Mouse (Mus musculus) CH12.LX (cell line): Measurements from ENCODE around the gene Gm10563. TPM values are rescaled to one million over a fixed set of nuclear protein-coding genes. Genes with fewer than 3 reads are reported as not detected.
A peak's percentile ranks its signal among the peaks of the same experiment; 100 is the strongest.

Experiments used
- DNase-seq: peaks from one replicate; pipeline ENCODE4 v3.0.0-alpha.2; 2013; ENCODE audit errors: extremely low read depth
- H3K27ac ChIP-seq: 2 replicates; pipeline ENCODE4 v1.5.1; 2012; ENCODE audit warnings: low read depth, mild to moderate bottlenecking, control low read depth, moderate library complexity; ENCODE audit not compliant: insufficient read depth
- H3K27me3 ChIP-seq: replicated peaks from 2 replicates; pipeline ENCODE3; 2012; ENCODE audit warnings: inconsistent platforms
- H3K36me3 ChIP-seq, 2 experiments: replicated peaks in 1 of 2; 2 replicates each; pipeline versions ENCODE3 to v1.6.1; 2012; ENCODE audit warnings: inconsistent platforms in 1 of 2, low read length in 1 of 2, mild to moderate bottlenecking in 1 of 2, mixed read lengths in 1 of 2, moderate library complexity in 1 of 2; ENCODE audit not compliant: control insufficient read depth in 1 of 2, insufficient read depth in 1 of 2
- H3K4me1 ChIP-seq, 2 experiments: 2 replicates each; pipeline ENCODE4 v1.6.1; 2012; ENCODE audit warnings: inconsistent platforms in 1 of 2, moderate library complexity in 1 of 2; ENCODE audit not compliant: insufficient read depth in 2 of 2, control insufficient read depth in 1 of 2
- H3K4me2 ChIP-seq: 2 replicates; pipeline ENCODE4 v1.6.1; 2012; ENCODE audit warnings: low read depth, mild to moderate bottlenecking, control low read depth; ENCODE audit not compliant: poor library complexity, insufficient read depth, severe bottlenecking
- H3K4me3 ChIP-seq, 3 experiments: fragments of 150-350 bp in 1 of 3; sonication (generic) in 1 of 3; replicated peaks in 1 of 3; 2 replicates each; pipeline versions ENCODE3 to v1.5.1; 2011 to 2012; ENCODE audit warnings: low read depth in 2 of 3, low read length in 2 of 3, mild to moderate bottlenecking in 2 of 3, moderate library complexity in 2 of 3, control low read depth in 1 of 3, improper control_type of control experiment in 1 of 3, inconsistent platforms in 1 of 3, mixed read lengths in 1 of 3; ENCODE audit not compliant: poor library complexity in 1 of 3
- H3K79me2 ChIP-seq: replicated peaks from 2 replicates; pipeline ENCODE4 v1.6.1; 2012; ENCODE audit warnings: mild to moderate bottlenecking, moderate library complexity; ENCODE audit not compliant: control insufficient read depth, poor library complexity, insufficient read depth, severe bottlenecking; ENCODE audit errors: extremely low read depth
- H3K9ac ChIP-seq: 2 replicates; pipeline ENCODE4 v1.6.1; 2012; ENCODE audit warnings: low read depth, mild to moderate bottlenecking, control low read depth, moderate library complexity; ENCODE audit not compliant: insufficient read depth
- H3K9me3 ChIP-seq: replicated peaks from 2 replicates; pipeline ENCODE3; 2012; ENCODE audit warnings: low read length, inconsistent platforms, mixed read lengths
- BHLHE40 ChIP-seq: IDR thresholded peaks from 2 replicates; pipeline ENCODE4 v1.6.1; 2011; ENCODE audit warnings: mild to moderate bottlenecking, low read depth, low read length, improper control_type of control experiment
- CHD1 ChIP-seq: IDR thresholded peaks from 2 replicates; pipeline ENCODE4 v1.6.1; 2012; ENCODE audit warnings: low read depth, low read length, improper control_type of control experiment, inconsistent platforms
- CHD2 ChIP-seq: IDR thresholded peaks from 2 replicates; pipeline ENCODE4 v1.6.1; 2011; ENCODE audit warnings: low read length, improper control_type of control experiment
- CTCF ChIP-seq, 2 experiments: IDR thresholded peaks in 1 of 2; conservative IDR thresholded peaks in 1 of 2; 2 replicates each; pipeline ENCODE4 v1.5.1; 2011 to 2012; ENCODE audit warnings: low read depth in 2 of 2, low read length in 2 of 2, improper control_type of control experiment in 1 of 2, inconsistent platforms in 1 of 2, mild to moderate bottlenecking in 1 of 2, moderate library complexity in 1 of 2
- ELF1 ChIP-seq: IDR thresholded peaks from 2 replicates; pipeline ENCODE4 v1.6.1; 2014; ENCODE audit warnings: low read depth, mild to moderate bottlenecking, inconsistent platforms, low read length, improper control_type of control experiment
- EP300 ChIP-seq: IDR thresholded peaks from 2 replicates; pipeline ENCODE4 v1.6.1; 2011; ENCODE audit warnings: low read length, improper control_type of control experiment
- HCFC1 ChIP-seq: IDR thresholded peaks from 2 replicates; pipeline ENCODE4 v1.6.1; 2012; ENCODE audit warnings: low read depth, mild to moderate bottlenecking, inconsistent platforms, low read length, improper control_type of control experiment
- IRF4 ChIP-seq: IDR thresholded peaks from 2 replicates; pipeline ENCODE4 v1.6.1; 2014; ENCODE audit warnings: low read depth, mild to moderate bottlenecking, inconsistent platforms, low read length, improper control_type of control experiment
- JUN ChIP-seq: IDR thresholded peaks from 2 replicates; pipeline ENCODE4 v1.6.1; 2011; ENCODE audit warnings: low read depth, mild to moderate bottlenecking, low read length, improper control_type of control experiment, moderate library complexity; ENCODE audit not compliant: insufficient read depth
- JUND ChIP-seq: conservative IDR thresholded peaks from 2 replicates; pipeline ENCODE4 v1.6.1; 2011; ENCODE audit warnings: low read depth, low read length, improper control_type of control experiment
- KAT2A ChIP-seq: IDR thresholded peaks from 2 replicates; pipeline ENCODE4 v1.6.1; 2012; ENCODE audit warnings: low read length, improper control_type of control experiment, inconsistent platforms; ENCODE audit not compliant: insufficient replicate concordance
- MAX ChIP-seq: IDR thresholded peaks from 2 replicates; pipeline ENCODE4 v1.6.1; 2011; ENCODE audit warnings: low read length, improper control_type of control experiment
- MAZ ChIP-seq: IDR thresholded peaks from 2 replicates; pipeline ENCODE4 v1.6.1; 2012; ENCODE audit warnings: low read depth, mild to moderate bottlenecking, inconsistent platforms, low read length, improper control_type of control experiment, moderate library complexity
- MXI1 ChIP-seq: IDR thresholded peaks from 2 replicates; pipeline ENCODE4 v1.6.1; 2011; ENCODE audit warnings: mild to moderate bottlenecking, low read depth, low read length, improper control_type of control experiment
- MYC ChIP-seq: IDR thresholded peaks from 2 replicates; pipeline ENCODE4 v1.6.1; 2011; ENCODE audit warnings: low read depth, mild to moderate bottlenecking, improper control_type of control experiment, low read length
- NRF1 ChIP-seq: IDR thresholded peaks from 2 replicates; pipeline ENCODE4 v1.6.1; 2014; ENCODE audit warnings: low read depth, mild to moderate bottlenecking, inconsistent platforms, low read length, improper control_type of control experiment, moderate library complexity
- PAX5 ChIP-seq: IDR thresholded peaks from 2 replicates; pipeline ENCODE4 v1.6.1; 2012; ENCODE audit warnings: low read length, inconsistent platforms, mixed read lengths
- RAD21 ChIP-seq: IDR thresholded peaks from 2 replicates; pipeline ENCODE4 v1.6.1; 2011; ENCODE audit warnings: low read depth, mild to moderate bottlenecking, low read length, improper control_type of control experiment, moderate library complexity
- RCOR1 ChIP-seq: conservative IDR thresholded peaks from 2 replicates; pipeline ENCODE4 v1.6.1; 2012; ENCODE audit warnings: low read depth, mild to moderate bottlenecking, inconsistent platforms, low read length, improper control_type of control experiment
- SIN3A ChIP-seq: IDR thresholded peaks from 2 replicates; pipeline ENCODE4 v1.6.1; 2012; ENCODE audit warnings: low read length, improper control_type of control experiment, inconsistent platforms
- SMC3 ChIP-seq: IDR thresholded peaks from 2 replicates; pipeline ENCODE4 v1.6.1; 2011; ENCODE audit warnings: low read depth, low read length, improper control_type of control experiment
- TBP ChIP-seq: conservative IDR thresholded peaks from 2 replicates; pipeline ENCODE4 v1.6.1; 2011; ENCODE audit warnings: low read depth, low read length, improper control_type of control experiment
- UBTF ChIP-seq: IDR thresholded peaks from 2 replicates; pipeline ENCODE4 v1.6.1; 2012; ENCODE audit warnings: low read depth, mild to moderate bottlenecking, inconsistent platforms, low read length, improper control_type of control experiment, moderate library complexity
- ZC3H11A ChIP-seq: IDR thresholded peaks from 2 replicates; pipeline ENCODE4 v1.6.1; 2012; ENCODE audit warnings: low read depth, mild to moderate bottlenecking, inconsistent platforms, low read length, improper control_type of control experiment
- ZMIZ1 ChIP-seq: IDR thresholded peaks from 2 replicates; pipeline ENCODE4 v1.6.1; 2012; ENCODE audit warnings: low read depth, mild to moderate bottlenecking, inconsistent platforms, low read length, improper control_type of control experiment
- ZNF384 ChIP-seq: IDR thresholded peaks from 2 replicates; pipeline ENCODE4 v1.6.1; 2012; ENCODE audit warnings: low read depth, low read length, improper control_type of control experiment, inconsistent platforms
- dilution Hi-C: fragments of 300-500 bp; cut with MboI; formaldehyde crosslinking; loops from 2 replicates; pipeline ENCODE4 v1.14.3; 2020; ENCODE audit warnings: low sequenced_read_pairs; ENCODE audit not compliant: extremely low pct_unique_long_range_greater_than_20kb, extremely low pct_ligation_motif_present
- in situ Hi-C: fragments of 300-500 bp; cut with MboI; formaldehyde crosslinking; loops from 3 replicates; pipeline ENCODE4 v1.14.3; 2019; ENCODE audit warnings: low sequenced_read_pairs, low pct_ligation_motif_present, low pct_unique_long_range_greater_than_20kb, mixed read lengths
- polyA plus RNA-seq: library from polyadenylated mRNA; unstranded; fragments of >175 nt; gene quantifications from 2 replicates; pipeline ENCODE4 v1.2.1, GENCODE M21; 2012; ENCODE audit warnings: low read depth; ENCODE audit not compliant: insufficient read length
- total RNA-seq, 2 experiments: library from RNA; depleted of rRNA; stranded (reverse); fragments of 300-350 nt in 1 of 2; fragments of >200 nt in 1 of 2; gene quantifications; 2 replicates each; pipeline ENCODE4 v1.2.3; 2012 to 2014

The Gm10563 gene
- total and polyA plus RNA-seq, 3 experiments = not detected

- in situ Hi-C loops = loop anchor here (5.0 to 10.0 kb wide), 2 partner anchors 54 to 86 kb away; no protein-coding TSS in a partner anchor
- DNase-seq = no peak
- Histone ChIP-seq H3K4me2 (no peak overlapping the region), H3K9me3 (no peaks in the 10 kb centered on the region), H3K4me3 (no peak overlapping the region), H3K36me3 (peaks cover 0 to 47% of the 10 kb centered on the region in 2 experiments), H3K4me1 (peaks cover 13 to 74% of the 10 kb centered on the region in 2 experiments), H3K27ac (no peak overlapping the region), H3K79me2 (peaks cover 93% of the 10 kb centered on the region), H3K9ac (no peak overlapping the region), H3K27me3 (no peaks in the 10 kb centered on the region)
- dilution Hi-C loops = no loop called here
- TF ChIP-seq ZMIZ1 (no peak), RAD21 (no peak), MXI1 (no peak), CHD2 (no peak), KAT2A (no peak), ZC3H11A (no peak), CHD1 (no peak)
These were observed 76.4 kb downstream of the Gm10563 start for GRCm38 (mm10) chr4:155568632-155569370.

- no peak overlapping the region for H3K27ac ChIP-seq
These were observed 77.0 kb downstream of the Gm10563 start for GRCm38 (mm10) chr4:155568170-155568569.

More at GRCm38 (mm10) chr4:155568170-155568569, 77.0 kb downstream of the Gm10563 start:
- dilution Hi-C loops = no loop called here
- Histone ChIP-seq H3K79me2 (peaks cover 87% of the 10 kb centered on the region), H3K9me3 (no peaks in the 10 kb centered on the region), H3K4me3 (no peak overlapping the region), H3K27me3 (no peaks in the 10 kb centered on the region), H3K4me1 (peaks cover 13 to 68% of the 10 kb centered on the region in 2 experiments), H3K9ac (no peak overlapping the region), H3K4me2 (0 out of 2 replicates have a peak overlapping the region, but pooled peaks have one; percentile 24), H3K36me3 (peaks cover 0 to 41% of the 10 kb centered on the region in 2 experiments)
- no peak for TF ChIP-seq MAX
- peak; percentile 53; the same call in 1 of the 2 replicates for TF ChIP-seq ELF1
- TF ChIP-seq ZMIZ1 = no peak
- TF ChIP-seq EP300 = peak; percentile 28; the same call in 1 of the 2 replicates
- TF ChIP-seq CHD1 = no peak
- no peak for TF ChIP-seq CHD2
- TF ChIP-seq RAD21 = peak; percentile 84
- TF ChIP-seq BHLHE40 = no peak
- peak; percentile 57; the same call in 1 of the 2 replicates for TF ChIP-seq IRF4
- peak; percentile 81 for TF ChIP-seq SMC3
- no peak for TF ChIP-seq JUN
- peak; percentile 59 to 84 for TF ChIP-seq CTCF (conservative IDR thresholded peaks at IDR 0.05 in 1 of 2, IDR thresholded peaks at IDR 0.05 in 1 of 2; ENCODE audit: low read depth in 2 of 2, low read length in 2 of 2)
- no peak for TF ChIP-seq PAX5
- TF ChIP-seq KAT2A = no peak
- peak; percentile 26 for TF ChIP-seq ZNF384
- TF ChIP-seq ZC3H11A = peak; percentile 7; the same call in 1 of the 2 replicates
- no peak for TF ChIP-seq UBTF
- TF ChIP-seq MYC = no peak
- TF ChIP-seq RCOR1 = no peak
- no peak for TF ChIP-seq HCFC1
- TF ChIP-seq JUND = peak; percentile 48; the same call in 1 of the 2 replicates
- TF ChIP-seq SIN3A = 0 out of 2 replicates have a peak, but pooled peaks have one; percentile 21
- TF ChIP-seq MAZ = peak; percentile 62; the same call in 1 of the 2 replicates
- TF ChIP-seq NRF1 = no peak
- no peak for TF ChIP-seq MXI1
- no peak for TF ChIP-seq TBP
- in situ Hi-C loops = loop anchor here (5.0 to 10.0 kb wide), 2 partner anchors 53 to 86 kb away; no protein-coding TSS in a partner anchor
- peak; percentile 65 for DNase-seq
